Mouse (Mus musculus) cerebellum, adult 2 months (tissue): ENCODE measurements around the gene Ccnk. TPM values are rescaled to one million over a fixed set of nuclear protein-coding genes. Genes with fewer than 3 reads are reported as not detected.
A peak's percentile ranks its signal among the peaks of the same experiment; 100 is the strongest.

ENCODE experiments used
- DNase-seq, 2 experiments: peaks; one replicate each; pipeline ENCODE4 v3.0.0; 2021
- H3K27ac ChIP-seq: fragments of 200-500 bp; 2 replicates; pipeline ENCODE4 v1.5.1; 2012; ENCODE audit warnings: low read length, control low read depth, inconsistent platforms; ENCODE audit not compliant: insufficient read depth
- H3K27me3 ChIP-seq: fragments of 200-500 bp; 2 replicates; pipeline ENCODE4 v1.6.1; 2012; ENCODE audit warnings: inconsistent platforms, mild to moderate bottlenecking, low read length, moderate library complexity; ENCODE audit not compliant: control insufficient read depth, insufficient read depth
- H3K4me1 ChIP-seq: fragments of 200-500 bp; 2 replicates; pipeline ENCODE4 v1.6.1; 2011; ENCODE audit warnings: low read length; ENCODE audit not compliant: control insufficient read depth, insufficient read depth
- H3K4me3 ChIP-seq: fragments of 200-500 bp; replicated peaks from 2 replicates; pipeline ENCODE3; 2011; ENCODE audit warnings: mild to moderate bottlenecking, low read depth, low read length, control low read depth; ENCODE audit not compliant: insufficient read depth
- CTCF ChIP-seq: fragments of 200-500 bp; IDR thresholded peaks from 2 replicates; pipeline ENCODE4 v1.5.1; 2011; ENCODE audit warnings: low read depth, mild to moderate bottlenecking, control low read depth, low read length, moderate library complexity, borderline replicate concordance; ENCODE audit not compliant: insufficient read depth
- POLR2A ChIP-seq: fragments of 200-500 bp; IDR thresholded peaks from 2 replicates; pipeline ENCODE4 v1.6.1; 2011; ENCODE audit warnings: low read length, control low read depth, borderline replicate concordance; ENCODE audit not compliant: insufficient read depth
- WGBS: fragments of 180-500 bp; shearing (Covaris S2); methylation state at CpG from one replicate; pipeline ENCODE4 v1.1.7; 2018; 5-methylcytosine and 5-hydroxymethylcytosine counted together
- polyA plus RNA-seq: library from polyadenylated mRNA; depleted of rRNA; stranded (reverse); fragments of >200 nt; gene quantifications from 2 replicates; pipeline ENCODE4 v1.2.3, GENCODE M21; 2012

The Ccnk gene
- polyA plus RNA-seq, 1 experiment = 27.0 TPM

- Histone ChIP-seq H3K4me1 (peaks cover 49% of the 10 kb centered on the region), H3K27me3 (no peaks in the 10 kb centered on the region), H3K4me3 (no peak overlapping the region), H3K27ac (no peak overlapping the region)
- 36% methylated on average over 5 of the region's 5 CpGs for WGBS
- DNase-seq = no peak
- TF ChIP-seq CTCF (no peak), POLR2A (no peak)
These were observed 32.7 kb downstream of the Ccnk start for GRCm38 (mm10) chr12:108212071-108212470.

GRCm38 (mm10) chr12:108212476-108212875, 33.1 kb downstream of the Ccnk start:
- no peaks in the 10 kb centered on the region for H3K27me3 ChIP-seq
- TF ChIP-seq POLR2A (no peak), CTCF (no peak)
- H3K4me3 ChIP-seq = no peak overlapping the region
- WGBS = 55% methylated on average over 6 of the region's 6 CpGs
- DNase-seq = no peak
- H3K4me1 ChIP-seq = peaks cover 53% of the 10 kb centered on the region
- H3K27ac ChIP-seq = no peak overlapping the region

- Histone ChIP-seq H3K4me1 (peaks cover 51% of the 10 kb centered on the region), H3K27ac (no peak overlapping the region), H3K4me3 (no peak overlapping the region), H3K27me3 (no peaks in the 10 kb centered on the region)
- no peak for TF ChIP-seq POLR2A
- no peak for TF ChIP-seq CTCF
- WGBS = 58% methylated on average over 18 of the region's 18 CpGs
- peak in 1 of 2 experiments; percentile 30 for DNase-seq
These were observed 34.0 kb downstream of the Ccnk start for GRCm38 (mm10) chr12:108213090-108214041.

- TF ChIP-seq POLR2A (no peak), CTCF (no peak)
- no peak overlapping the region for H3K27ac ChIP-seq
- peaks cover 48% of the 10 kb centered on the region for H3K4me1 ChIP-seq
- WGBS = 55% methylated on average over 8 of the region's 8 CpGs
- no peak overlapping the region for H3K4me3 ChIP-seq
- DNase-seq = peak in 1 of 2 experiments; percentile 12
- H3K27me3 ChIP-seq = no peaks in the 10 kb centered on the region
These were observed 35.7 kb downstream of the Ccnk start for GRCm38 (mm10) chr12:108215090-108215489.

GRCm38 (mm10) chr12:108216611-108217370, 37.4 kb downstream of the Ccnk start:
- no peak overlapping the region for H3K27ac ChIP-seq
- 45% methylated on average over 11 of the region's 11 CpGs for WGBS

GRCm38 (mm10) chr12:108217572-108217971, 38.2 kb downstream of the Ccnk start:
- no peaks in the 10 kb centered on the region for H3K27me3 ChIP-seq
- H3K27ac ChIP-seq = no peak overlapping the region
- 43% methylated on average over 5 of the region's 5 CpGs for WGBS
- peak; percentile 77 for TF ChIP-seq CTCF
- no peak for TF ChIP-seq POLR2A
- peak; percentile 72 to 77 for DNase-seq
- H3K4me3 ChIP-seq = no peak overlapping the region
- H3K4me1 ChIP-seq = peaks cover 53% of the 10 kb centered on the region

More at GRCm38 (mm10) chr12:108216611-108217370, 37.4 kb downstream of the Ccnk start:
- peaks cover 55% of the 10 kb centered on the region for H3K4me1 ChIP-seq
- TF ChIP-seq POLR2A (no peak), CTCF (no peak)
- no peaks in the 10 kb centered on the region for H3K27me3 ChIP-seq
- DNase-seq = peak; percentile 25 to 33
- H3K4me3 ChIP-seq = no peak overlapping the region

- TF ChIP-seq CTCF = no peak
- TF ChIP-seq POLR2A = no peak
- Histone ChIP-seq H3K4me3 (no peak overlapping the region), H3K27me3 (no peaks in the 10 kb centered on the region), H3K27ac (no peak overlapping the region), H3K4me1 (peaks cover 56% of the 10 kb centered on the region)
- no peak for DNase-seq
- 43% methylated on average over 15 of the region's 15 CpGs for WGBS
These were observed 39.8 kb downstream of the Ccnk start for GRCm38 (mm10) chr12:108219163-108219562.
